Mouse (Mus musculus): ENCODE results near the gene Tmem218. TPM values are rescaled to one million over a fixed set of nuclear protein-coding genes. Genes with fewer than 3 reads are reported as not detected.

Gene Tmem218
- polyA plus RNA-seq, 1 experiment from 2014 or later: 12.6 TPM

DNA sequence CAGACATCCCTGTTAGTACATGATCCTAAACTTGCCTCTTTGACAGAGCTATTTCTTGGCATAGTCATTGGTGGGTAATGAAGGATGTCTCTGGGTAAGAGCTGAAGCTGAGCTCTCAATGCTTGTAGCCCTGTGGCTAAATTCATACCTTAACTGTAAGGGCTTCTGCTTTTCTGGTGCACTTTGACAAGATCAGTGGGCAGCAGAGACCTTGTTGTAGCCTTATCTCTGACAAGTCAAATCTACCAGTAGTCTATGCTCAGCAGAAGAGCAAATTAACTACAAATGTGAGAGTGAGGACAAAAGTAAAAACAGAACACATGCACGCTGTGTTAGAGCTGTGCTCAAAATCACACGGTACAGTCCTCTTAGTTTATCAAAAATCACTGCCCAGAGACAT is 58.6 kb downstream of the Tmem218 start:
- Histone ChIP-seq H3K36me3 (ENCODE audit: poor library complexity, severe bottlenecking) (no peaks in the 10 kb centered on the region), H3K4me3 (no peak overlapping the region), H3K9ac (no peak overlapping the region), H3K27me3 (no peaks in the 10 kb centered on the region), H3K4me1 (no peaks in the 10 kb centered on the region), H3K27ac (no peak overlapping the region), H3K4me2 (no peak overlapping the region), H3K9me3 (replicated peaks) (no peaks in the 10 kb centered on the region)
- no peak for ATAC-seq
- WGBS: 96% methylated on average over 2 of the region's 2 CpGs

Other genes with a start within 250 kb of the Tmem218 start
- 18.7 and 23.4 TPM in 2 replicates for gene Pknox2, start 60.8 kb upstream of the Tmem218 start, polyA plus RNA-seq (2015; fragmentation: Nextera tagmentation; extraction: Ambion mirVana)
- gene Slc37a2, start 47.5 kb downstream of the Tmem218 start, polyA plus RNA-seq (2015; fragmentation: Nextera tagmentation; extraction: Ambion mirVana): 0.99 and 1.2 TPM in 2 replicates
- 9.5 and 12.6 TPM in 2 replicates for gene Ccdc15, start 140.2 kb downstream of the Tmem218 start, polyA plus RNA-seq (2015; fragmentation: Nextera tagmentation; extraction: Ambion mirVana)
- gene Hepacam, start 159.1 kb downstream of the Tmem218 start, polyA plus RNA-seq (2015; fragmentation: Nextera tagmentation; extraction: Ambion mirVana): 0.44 and 0.49 TPM in 2 replicates
- 3.1 and 4.2 TPM in 2 replicates for gene Robo4, start 193.7 kb downstream of the Tmem218 start, polyA plus RNA-seq (2015; fragmentation: Nextera tagmentation; extraction: Ambion mirVana)
- 7.1 and 9.3 TPM in 2 replicates for gene Robo3, start 225.0 kb downstream of the Tmem218 start, polyA plus RNA-seq (2015; fragmentation: Nextera tagmentation; extraction: Ambion mirVana)

Data from forebrain, embryonic 13.5 days (tissue).